Mouse (Mus musculus): ENCODE measurements at regions not wholly inside any gene's neighbourhood (a gene's known extent, or its start where the extent isn't known, plus 50 kb on each side); places are given as distances from the start of the nearest gene placed in this dataset. TPM values are rescaled to one million over a fixed set of nuclear protein-coding genes. Genes with fewer than 3 reads are reported as not detected.

DNA sequence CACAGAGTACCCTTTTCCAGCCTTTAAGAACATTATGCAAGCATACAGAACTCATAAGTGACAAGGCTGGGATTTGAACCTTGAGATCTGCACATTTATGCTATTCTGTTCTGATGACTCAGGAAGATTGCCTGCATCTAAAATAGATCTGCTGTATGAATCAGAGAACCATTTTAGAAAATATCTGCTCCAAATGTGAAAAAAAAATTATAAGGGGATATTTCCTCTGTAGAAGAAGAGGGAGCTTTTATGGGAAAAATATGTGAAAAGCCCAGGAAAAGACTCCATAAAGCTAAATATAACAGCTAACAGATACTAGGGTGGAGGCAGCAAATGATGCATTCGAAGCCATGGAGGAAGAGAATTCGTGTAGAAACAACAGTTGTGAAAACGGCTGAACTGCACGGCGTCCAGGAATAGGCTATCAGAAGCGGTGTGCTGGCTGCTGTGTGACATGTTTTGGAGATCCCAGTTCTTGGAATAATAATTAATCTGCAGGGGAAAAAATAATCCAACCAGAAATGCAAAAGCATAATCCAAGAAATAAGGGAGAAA is 127.9 kb upstream of the Gm10131 start:
- Histone ChIP-seq H3K36me3 (no peaks in the 10 kb centered on the region), H3K9me3 (no peaks in the 10 kb centered on the region), H3K9ac (replicated peaks) (no peak overlapping the region), H3K4me1 (no peaks in the 10 kb centered on the region), H3K4me2 (replicated peaks) (no peak overlapping the region), H3K4me3 (no peak overlapping the region), H3K27me3 (no peaks in the 10 kb centered on the region), H3K27ac (replicated peaks) (no peak overlapping the region)
- ATAC-seq (ENCODE audit: low FRiP score, low read depth): no peak
- WGBS: 90% methylated on average over 6 of the region's 6 CpGs

DNA sequence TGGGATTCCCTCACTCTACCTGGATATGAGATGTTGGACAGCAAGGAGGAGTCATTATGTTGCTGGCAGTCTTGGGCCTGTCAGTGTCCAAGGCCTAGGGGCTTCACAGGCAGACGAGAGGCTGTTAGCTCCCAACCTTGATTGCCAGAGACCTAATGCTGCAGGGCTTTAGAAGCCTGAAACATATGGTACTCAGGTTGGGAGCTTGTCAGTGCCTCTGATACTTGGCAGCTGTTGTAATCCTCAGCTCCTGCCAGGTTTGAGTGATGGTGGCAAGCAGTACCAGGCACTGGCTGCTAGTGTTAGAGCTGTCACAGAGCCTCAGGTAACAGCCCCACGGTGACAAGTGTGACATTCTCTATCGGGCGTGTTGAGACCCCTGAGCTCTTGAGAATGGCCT is 122.2 kb upstream of the Gm10131 start:
- no peak overlapping the region for H3K4me3 ChIP-seq
- no peaks in the 10 kb centered on the region for H3K27me3 ChIP-seq
- no peaks in the 10 kb centered on the region for H3K4me1 ChIP-seq
- no peak overlapping the region for H3K4me2 ChIP-seq (replicated peaks)
- H3K9me3 ChIP-seq: no peaks in the 10 kb centered on the region
- no peaks in the 10 kb centered on the region for H3K36me3 ChIP-seq
- WGBS: 90% methylated on average over 4 of the region's 4 CpGs
- H3K27ac ChIP-seq (replicated peaks): no peak overlapping the region
- ATAC-seq (ENCODE audit: low FRiP score, low read depth): no peak
- no peak overlapping the region for H3K9ac ChIP-seq (replicated peaks)

DNA sequence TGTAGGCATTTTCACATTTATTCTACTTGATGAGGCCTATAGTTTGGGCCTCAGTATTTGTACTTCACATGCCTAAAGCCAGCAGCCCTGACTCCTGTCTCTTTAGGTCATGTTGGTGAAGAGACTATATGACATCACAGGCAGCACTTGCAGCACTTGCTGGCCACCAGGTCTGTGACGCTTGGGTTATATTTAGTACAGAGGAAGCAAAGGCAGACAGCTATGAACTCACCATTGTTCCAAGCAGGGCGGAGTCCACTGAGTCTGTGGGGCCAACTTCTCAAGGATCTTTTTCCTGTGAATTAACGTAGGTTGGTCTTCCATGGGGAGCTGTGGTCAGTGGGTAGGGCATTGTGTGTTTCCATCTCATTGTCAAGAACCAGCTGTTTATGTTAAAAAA is 117.9 kb upstream of the Gm10131 start:
- Histone ChIP-seq H3K27ac (replicated peaks) (no peak overlapping the region), H3K9ac (replicated peaks) (no peak overlapping the region), H3K4me2 (replicated peaks) (no peak overlapping the region), H3K36me3 (no peaks in the 10 kb centered on the region), H3K27me3 (no peaks in the 10 kb centered on the region), H3K4me1 (peaks cover 1% of the 10 kb centered on the region; the same call in 1 of the 2 replicates), H3K9me3 (no peaks in the 10 kb centered on the region), H3K4me3 (no peak overlapping the region)
- no peak for ATAC-seq (ENCODE audit: low FRiP score, low read depth)
- WGBS: 86% methylated on average over 3 of the region's 3 CpGs

DNA sequence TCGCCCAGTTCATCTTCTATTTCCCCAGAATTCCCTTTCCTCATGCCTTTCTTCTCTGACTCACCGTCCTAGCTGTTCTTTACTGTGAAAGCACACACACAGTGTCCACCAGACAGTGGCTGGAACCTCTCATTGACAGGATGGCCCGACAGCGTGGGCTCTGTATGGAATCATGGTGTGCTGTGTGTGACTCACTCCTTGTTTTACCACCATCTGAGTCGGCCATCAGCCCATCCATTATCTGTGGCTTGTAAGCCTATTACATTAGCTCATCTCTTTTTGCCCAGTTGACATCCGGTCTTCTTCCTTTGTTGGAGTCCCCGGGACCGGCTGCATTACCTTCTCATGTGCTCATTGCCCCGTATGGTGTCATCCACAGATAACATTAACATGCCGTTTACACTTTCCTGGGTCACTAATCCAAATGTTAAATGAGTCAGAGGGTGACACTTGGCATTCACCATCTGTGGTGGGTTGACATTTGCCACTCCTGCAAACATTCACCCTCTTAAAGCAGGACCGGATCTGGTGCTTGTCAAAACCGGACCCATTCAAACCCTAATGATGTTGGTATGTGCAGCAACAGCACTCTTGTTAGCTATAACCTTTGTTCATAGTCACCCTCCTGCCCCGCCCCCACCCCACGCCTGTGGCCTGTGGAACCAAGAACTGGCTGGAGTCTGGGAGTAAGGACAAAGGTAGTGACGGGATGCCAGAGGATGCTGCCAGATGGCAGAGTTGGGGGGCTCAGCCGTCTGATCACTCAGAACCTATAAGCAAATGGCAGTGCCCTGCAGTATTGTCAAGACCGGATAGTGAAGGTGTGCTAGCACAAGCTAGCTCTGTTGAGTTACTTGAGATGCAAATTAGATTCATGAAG is 113.7 kb upstream of the Gm10131 start:
- Histone ChIP-seq H3K27ac (replicated peaks) (no peak overlapping the region), H3K9me3 (no peaks in the 10 kb centered on the region), H3K27me3 (no peaks in the 10 kb centered on the region), H3K4me3 (no peak overlapping the region), H3K4me2 (replicated peaks) (no peak overlapping the region), H3K36me3 (no peaks in the 10 kb centered on the region), H3K4me1 (peaks cover 5% of the 10 kb centered on the region; the same call in 1 of the 2 replicates), H3K9ac (replicated peaks) (no peak overlapping the region)
- WGBS: 73% methylated on average over 17 of the region's 17 CpGs
- no peak for ATAC-seq (ENCODE audit: low FRiP score, low read depth)

DNA sequence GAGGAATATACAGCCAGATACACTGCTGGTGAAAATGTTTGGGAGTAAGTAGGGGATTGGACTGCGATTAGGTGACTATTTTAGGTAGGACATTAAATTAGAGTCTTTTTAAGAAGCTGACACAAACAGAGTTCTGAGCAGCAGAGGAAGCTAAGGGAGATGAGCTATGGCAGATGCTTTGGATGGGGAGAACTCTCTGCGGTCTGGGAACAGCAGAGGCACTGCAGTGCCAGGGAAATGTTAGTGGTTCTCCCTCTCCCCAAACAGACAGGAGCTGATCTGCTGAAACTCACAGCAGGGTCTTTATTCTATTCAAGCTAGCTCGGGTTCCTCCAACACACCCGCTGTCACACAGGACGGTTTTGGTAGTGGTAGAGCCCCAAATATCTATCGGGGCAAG is 110.7 kb upstream of the Gm10131 start:
- 65% methylated on average over 6 of the region's 6 CpGs for WGBS
- Histone ChIP-seq H3K36me3 (no peaks in the 10 kb centered on the region), H3K27ac (replicated peaks) (no peak overlapping the region), H3K27me3 (no peaks in the 10 kb centered on the region), H3K4me2 (replicated peaks) (no peak overlapping the region), H3K9ac (replicated peaks) (no peak overlapping the region), H3K4me3 (no peak overlapping the region), H3K4me1 (peaks cover 5% of the 10 kb centered on the region; the same call in 1 of the 2 replicates), H3K9me3 (0 out of 2 replicates have a peak, but pooled peaks cover 6% of the 10 kb centered on the region)
- no peak for ATAC-seq (ENCODE audit: low FRiP score, low read depth)

Small RNA genes lying in the stretch of these regions (microRNA-seq; reads per million reads assigned to microRNA genes)
- not detected for gene Gm23177

Measured in midbrain, embryonic 12.5 days (tissue).